Mouse (Mus musculus): ENCODE data around the gene Exoc7. TPM values are rescaled to one million over a fixed set of nuclear protein-coding genes. Genes with fewer than 3 reads are reported as not detected.
A peak's percentile ranks its signal among the peaks of the same experiment; 100 is the strongest.

The Exoc7 gene
- polyA plus RNA-seq, 1 experiment from 2014 or later = 61.3 TPM

- Histone ChIP-seq H3K4me1 (ENCODE audit: control insufficient read depth, insufficient read depth, low read length) (no peaks in the 10 kb centered on the region; the same call in 1 of the 2 replicates), H3K36me3 (ENCODE audit: control insufficient read depth, insufficient read depth, low read length) (peaks cover 8% of the 10 kb centered on the region), H3K27ac (ENCODE audit: low read depth, low read length) (0 out of 2 replicates have a peak overlapping the region, but pooled peaks have one; percentile 27), H3K9me3 (ENCODE audit: control insufficient read depth, low read length) (no peaks in the 10 kb centered on the region), H3K27me3 (ENCODE audit: control insufficient read depth, insufficient read depth, low read length) (peaks cover 10% of the 10 kb centered on the region), H3K4me3 (ENCODE audit: low read depth, low read length) (no peak overlapping the region), H3K9ac (ENCODE audit: low read length) (no peak overlapping the region), H3K4me2 (no peak overlapping the region)
- 53% methylated on average over 12 of the region's 12 CpGs for WGBS
- DNase-seq (ENCODE audit: low spot score, missing footprints) (no peak), ATAC-seq (ENCODE audit: low FRiP score) (no peak)
Observed at GRCm38 (mm10) chr11:116241744-116242235, 65.2 kb downstream of the Exoc7 start.

GRCm38 (mm10) chr11:116239797-116240196 is 67.2 kb downstream of the Exoc7 start:
- Histone ChIP-seq H3K9ac (ENCODE audit: low read length) (no peak overlapping the region), H3K4me3 (ENCODE audit: low read depth, low read length) (no peak overlapping the region), H3K27me3 (ENCODE audit: control insufficient read depth, insufficient read depth, low read length) (peaks cover 10% of the 10 kb centered on the region), H3K36me3 (ENCODE audit: control insufficient read depth, insufficient read depth, low read length) (no peaks in the 10 kb centered on the region), H3K4me1 (ENCODE audit: control insufficient read depth, insufficient read depth, low read length) (no peaks in the 10 kb centered on the region; the same call in 1 of the 2 replicates), H3K4me2 (no peak overlapping the region), H3K27ac (ENCODE audit: low read depth, low read length) (no peak overlapping the region), H3K9me3 (ENCODE audit: control insufficient read depth, low read length) (no peaks in the 10 kb centered on the region)
- 19% methylated on average over 7 of the region's 7 CpGs for WGBS
- DNase-seq (ENCODE audit: low spot score, missing footprints) = no peak
- ATAC-seq (ENCODE audit: low FRiP score) = no peak

Other genes with a start within 250 kb of the Exoc7 start
- gene Unc13d, start 229.3 kb downstream of the Exoc7 start, polyA plus RNA-seq (2014; fragmentation: Nextera tagmentation; extraction: Ambion mirVana) = 0.82 and 1.1 TPM in 2 replicates
- 84.9 and 86.8 TPM in 2 replicates for gene Wbp2, start 220.2 kb downstream of the Exoc7 start, polyA plus RNA-seq (2014; fragmentation: Nextera tagmentation; extraction: Ambion mirVana)
- gene Trim47, start 180.0 kb downstream of the Exoc7 start, polyA plus RNA-seq (2014; fragmentation: Nextera tagmentation; extraction: Ambion mirVana) = 2.7 TPM in 2 replicates
- 1.3 TPM in 2 replicates for gene Trim65, start 176.1 kb downstream of the Exoc7 start, polyA plus RNA-seq (2014; fragmentation: Nextera tagmentation; extraction: Ambion mirVana)
- gene Mrpl38, start 168.4 kb downstream of the Exoc7 start, polyA plus RNA-seq (2014; fragmentation: Nextera tagmentation; extraction: Ambion mirVana) = 96.3 and 97.0 TPM in 2 replicates
- gene Fbf1, start 139.1 kb downstream of the Exoc7 start, polyA plus RNA-seq (2014; fragmentation: Nextera tagmentation; extraction: Ambion mirVana) = 28.7 and 30.1 TPM in 2 replicates
- gene Ten1, start 108.4 kb downstream of the Exoc7 start, polyA plus RNA-seq (2014; fragmentation: Nextera tagmentation; extraction: Ambion mirVana) = 48.6 and 55.6 TPM in 2 replicates
- gene Acox1, start 108.2 kb downstream of the Exoc7 start, polyA plus RNA-seq (2014; fragmentation: Nextera tagmentation; extraction: Ambion mirVana) = 32.8 and 36.1 TPM in 2 replicates
- 0.26 TPM in 2 replicates for gene Evpl, start 69.2 kb downstream of the Exoc7 start, polyA plus RNA-seq (2014; fragmentation: Nextera tagmentation; extraction: Ambion mirVana)
- gene Srp68, start 33.0 kb downstream of the Exoc7 start, polyA plus RNA-seq (2014; fragmentation: Nextera tagmentation; extraction: Ambion mirVana) = 72.8 and 78.6 TPM in 2 replicates
- 0.07 and 0.34 TPM in 2 replicates for gene Galr2, start 26.3 kb downstream of the Exoc7 start, polyA plus RNA-seq (2014; fragmentation: Nextera tagmentation; extraction: Ambion mirVana)
- gene Foxj1, start 28.2 kb upstream of the Exoc7 start, polyA plus RNA-seq (2014; fragmentation: Nextera tagmentation; extraction: Ambion mirVana) = 3.5 and 3.8 TPM in 2 replicates
- gene Rnf157, start 105.8 kb upstream of the Exoc7 start, polyA plus RNA-seq (2014; fragmentation: Nextera tagmentation; extraction: Ambion mirVana) = 17.8 and 18.1 TPM in 2 replicates
- 72.3 and 83.0 TPM in 2 replicates for gene Ubald2, start 126.9 kb upstream of the Exoc7 start, polyA plus RNA-seq (2014; fragmentation: Nextera tagmentation; extraction: Ambion mirVana)
- 0.08 and 0.14 TPM in 2 replicates for gene Qrich2, start 159.0 kb upstream of the Exoc7 start, polyA plus RNA-seq (2014; fragmentation: Nextera tagmentation; extraction: Ambion mirVana)
- gene Prpsap1, start 187.0 kb upstream of the Exoc7 start, polyA plus RNA-seq (2014; fragmentation: Nextera tagmentation; extraction: Ambion mirVana) = 173 and 183 TPM in 2 replicates
- gene Sphk1, start 223.7 kb upstream of the Exoc7 start, polyA plus RNA-seq (2014; fragmentation: Nextera tagmentation; extraction: Ambion mirVana) = 7.1 and 8.3 TPM in 2 replicates

Data from midbrain, embryonic 11.5 days (tissue).